Mouse (Mus musculus) embryonic facial prominence, embryonic 12.5 days (tissue): ENCODE data around the gene AU040320. TPM values are rescaled to one million over a fixed set of nuclear protein-coding genes. Genes with fewer than 3 reads are reported as not detected.

Source experiments
- ATAC-seq: fragments of 200-750 bp; cut with Nextera tagmentation; 2 replicates; pipeline ENCODE4 v1.8.0; 2017; ENCODE audit not compliant: insufficient number of reproducible peaks, insufficient read depth, low FRiP score, low TSS enrichment
- H3K27ac ChIP-seq: fragments of 300-500 bp; sonication (generic); 2 replicates; pipeline ENCODE4 v1.5.1; 2016; ENCODE audit warnings: mild to moderate bottlenecking
- H3K27me3 ChIP-seq: fragments of 300-500 bp; sonication (generic); 2 replicates; pipeline ENCODE4 v1.6.1; 2016; ENCODE audit warnings: mild to moderate bottlenecking, moderate library complexity
- H3K36me3 ChIP-seq: fragments of 300-500 bp; sonication (generic); 2 replicates; pipeline ENCODE4 v1.6.1; 2016; ENCODE audit warnings: mild to moderate bottlenecking
- H3K4me1 ChIP-seq: fragments of 300-500 bp; sonication (generic); 2 replicates; pipeline ENCODE4 v1.6.1; 2016
- H3K4me2 ChIP-seq: fragments of 300-500 bp; sonication (generic); replicated peaks from 2 replicates; pipeline ENCODE4 v1.6.1; 2016; ENCODE audit warnings: mild to moderate bottlenecking, moderate library complexity
- H3K4me3 ChIP-seq: fragments of 300-500 bp; sonication (generic); 2 replicates; pipeline ENCODE4 v1.5.1; 2016; ENCODE audit warnings: mild to moderate bottlenecking
- H3K9ac ChIP-seq: fragments of 300-500 bp; sonication (generic); 2 replicates; pipeline ENCODE4 v1.6.1; 2016; ENCODE audit warnings: mild to moderate bottlenecking, moderate library complexity
- H3K9me3 ChIP-seq: fragments of 300-500 bp; sonication (generic); 2 replicates; pipeline ENCODE4 v1.6.1; 2016; ENCODE audit warnings: mild to moderate bottlenecking, moderate library complexity
- WGBS: fragments of 180-500 bp; shearing (Covaris S2); methylation state at CpG from one replicate; pipeline ENCODE4 v1.1.7; 2016; 5-methylcytosine and 5-hydroxymethylcytosine counted together
- polyA plus RNA-seq: library from polyadenylated mRNA; unstranded; fragments of >200 nt; fragmentation: Nextera tagmentation; extraction: Ambion mirVana; gene quantifications from 2 replicates; pipeline ENCODE4 v1.2.1, GENCODE M21; 2016

The AU040320 gene
- polyA plus RNA-seq, 1 experiment from 2014 or later: 18.1 TPM

- no peaks in the 10 kb centered on the region for H3K27me3 ChIP-seq
- no peak overlapping the region for H3K4me3 ChIP-seq
- H3K4me2 ChIP-seq: no peak overlapping the region
- WGBS: 54% methylated on average over 3 of the region's 3 CpGs
- H3K4me1 ChIP-seq: no peaks in the 10 kb centered on the region
- no peak for ATAC-seq
- H3K9ac ChIP-seq: no peak overlapping the region
- H3K9me3 ChIP-seq: no peaks in the 10 kb centered on the region
- peaks cover 30% of the 10 kb centered on the region for H3K36me3 ChIP-seq
- no peak overlapping the region for H3K27ac ChIP-seq
Measured at GRCm38 (mm10) chr4:126842911-126843310, 89.6 kb downstream of the AU040320 start.

- no peak for ATAC-seq
- H3K4me1 ChIP-seq: 0 out of 2 replicates have a peak, but pooled peaks cover 2% of the 10 kb centered on the region
Measured at GRCm38 (mm10) chr4:126845664-126846063, 92.3 kb downstream of the AU040320 start.

GRCm38 (mm10) chr4:126846971-126847370, 93.6 kb downstream of the AU040320 start:
- no peaks in the 10 kb centered on the region for H3K9me3 ChIP-seq
- no peak overlapping the region for H3K9ac ChIP-seq
- H3K27me3 ChIP-seq: no peaks in the 10 kb centered on the region
- 69% methylated on average over 7 of the region's 7 CpGs for WGBS
- no peak for ATAC-seq
- H3K27ac ChIP-seq: no peak overlapping the region
- H3K4me3 ChIP-seq: no peak overlapping the region
- peaks cover 25% of the 10 kb centered on the region for H3K36me3 ChIP-seq
- H3K4me2 ChIP-seq: no peak overlapping the region
- H3K4me1 ChIP-seq: 0 out of 2 replicates have a peak, but pooled peaks cover 6% of the 10 kb centered on the region

More at GRCm38 (mm10) chr4:126845664-126846063, 92.3 kb downstream of the AU040320 start:
- Histone ChIP-seq H3K4me2 (no peak overlapping the region), H3K27me3 (no peaks in the 10 kb centered on the region), H3K4me3 (no peak overlapping the region), H3K9ac (no peak overlapping the region), H3K36me3 (peaks cover 36% of the 10 kb centered on the region), H3K27ac (no peak overlapping the region), H3K9me3 (no peaks in the 10 kb centered on the region)
- 76% methylated on average over 4 of the region's 4 CpGs for WGBS

GRCm38 (mm10) chr4:126850019-126850777, 96.9 kb downstream of the AU040320 start:
- Histone ChIP-seq H3K9ac (no peak overlapping the region), H3K27me3 (no peaks in the 10 kb centered on the region), H3K27ac (0 out of 2 replicates have a peak overlapping the region, but pooled peaks have one; percentile 54), H3K4me1 (0 out of 2 replicates have a peak, but pooled peaks cover 6% of the 10 kb centered on the region), H3K4me3 (no peak overlapping the region), H3K4me2 (no peak overlapping the region), H3K36me3 (peaks cover 33% of the 10 kb centered on the region), H3K9me3 (no peaks in the 10 kb centered on the region)
- no peak for ATAC-seq
- 67% methylated on average over 7 of the region's 7 CpGs for WGBS

GRCm38 (mm10) chr4:126850778-126851080, 97.4 kb downstream of the AU040320 start:
- Histone ChIP-seq H3K4me3 (no peak overlapping the region), H3K9ac (no peak overlapping the region), H3K4me2 (no peak overlapping the region), H3K36me3 (peaks cover 33% of the 10 kb centered on the region), H3K27ac (no peak overlapping the region), H3K27me3 (no peaks in the 10 kb centered on the region), H3K9me3 (no peaks in the 10 kb centered on the region), H3K4me1 (0 out of 2 replicates have a peak, but pooled peaks cover 6% of the 10 kb centered on the region)
- WGBS: 45% methylated on average over 4 of the region's 4 CpGs
- no peak for ATAC-seq

GRCm38 (mm10) chr4:126852971-126853370, 99.6 kb downstream of the AU040320 start:
- no peaks in the 10 kb centered on the region for H3K9me3 ChIP-seq
- H3K4me3 ChIP-seq: no peak overlapping the region
- H3K9ac ChIP-seq: no peak overlapping the region
- 71% methylated on average over 11 of the region's 11 CpGs for WGBS
- ATAC-seq: no peak
- peaks cover 32% of the 10 kb centered on the region for H3K36me3 ChIP-seq
- H3K27me3 ChIP-seq: no peaks in the 10 kb centered on the region
- no peak overlapping the region for H3K27ac ChIP-seq
- 0 out of 2 replicates have a peak, but pooled peaks cover 6% of the 10 kb centered on the region for H3K4me1 ChIP-seq
- no peak overlapping the region for H3K4me2 ChIP-seq

- Histone ChIP-seq H3K4me3 (no peak overlapping the region), H3K9ac (no peak overlapping the region), H3K4me2 (no peak overlapping the region), H3K9me3 (no peaks in the 10 kb centered on the region), H3K27ac (no peak overlapping the region), H3K4me1 (no peaks in the 10 kb centered on the region), H3K27me3 (no peaks in the 10 kb centered on the region), H3K36me3 (peaks cover 55% of the 10 kb centered on the region)
- 90% methylated on average over 9 of the region's 9 CpGs for WGBS
- ATAC-seq: peak; percentile 49
Measured at GRCm38 (mm10) chr4:126860268-126860986, 107.1 kb downstream of the AU040320 start.

- Histone ChIP-seq H3K27me3 (no peaks in the 10 kb centered on the region), H3K27ac (no peak overlapping the region), H3K36me3 (peaks cover 61% of the 10 kb centered on the region), H3K9me3 (no peaks in the 10 kb centered on the region), H3K9ac (no peak overlapping the region), H3K4me3 (no peak overlapping the region), H3K4me1 (no peaks in the 10 kb centered on the region), H3K4me2 (no peak overlapping the region)
- 85% methylated on average over 11 of the region's 11 CpGs for WGBS
- no peak for ATAC-seq
Measured at GRCm38 (mm10) chr4:126861514-126862266, 108.3 kb downstream of the AU040320 start.

GRCm38 (mm10) chr4:126868699-126869098, 115.4 kb downstream of the AU040320 start:
- H3K9ac ChIP-seq: no peak overlapping the region
- H3K9me3 ChIP-seq: no peaks in the 10 kb centered on the region
- no peak overlapping the region for H3K4me3 ChIP-seq
- H3K4me2 ChIP-seq: no peak overlapping the region
- WGBS: 96% methylated on average over 12 of the region's 12 CpGs
- no peaks in the 10 kb centered on the region for H3K4me1 ChIP-seq
- H3K36me3 ChIP-seq: peaks cover 56% of the 10 kb centered on the region
- ATAC-seq: no peak
- H3K27ac ChIP-seq: no peak overlapping the region
- no peaks in the 10 kb centered on the region for H3K27me3 ChIP-seq

GRCm38 (mm10) chr4:126872717-126873116, 119.4 kb downstream of the AU040320 start:
- Histone ChIP-seq H3K27ac (no peak overlapping the region), H3K9ac (no peak overlapping the region), H3K4me2 (no peak overlapping the region), H3K4me3 (no peak overlapping the region), H3K27me3 (no peaks in the 10 kb centered on the region), H3K36me3 (peaks cover 47% of the 10 kb centered on the region), H3K9me3 (no peaks in the 10 kb centered on the region), H3K4me1 (no peaks in the 10 kb centered on the region)
- WGBS: 79% methylated on average over 7 of the region's 7 CpGs
- ATAC-seq: no peak

- Histone ChIP-seq H3K9ac (no peak overlapping the region), H3K36me3 (peaks cover 53% of the 10 kb centered on the region), H3K4me2 (no peak overlapping the region), H3K4me1 (no peaks in the 10 kb centered on the region), H3K27me3 (no peaks in the 10 kb centered on the region), H3K4me3 (no peak overlapping the region), H3K9me3 (no peaks in the 10 kb centered on the region), H3K27ac (no peak overlapping the region)
- 88% methylated on average over 5 of the region's 5 CpGs for WGBS
- no peak for ATAC-seq
Measured at GRCm38 (mm10) chr4:126879560-126880275, 126.4 kb downstream of the AU040320 start.
